25 mouse cellular contexts compared by ENCODE assay signal in genomic region chr12:113358077-113358476, GRCm38 (mm10).
"Had no signal": no experiment of that assay in that cellular context is flagged by ENCODE, and none has a peak within 500 bp of the region (broad histone marks: within the 10 kb centered on the region; RNA-seq: fewer than 3 reads in every experiment).

No protein-coding gene starts in this region.

- H3K4me1 ChIP-seq: heart, embryonic 10.5 days; heart, embryonic 13.5 days; heart, embryonic 15.5 days; hindbrain, embryonic 13.5 days; hindbrain, embryonic 15.5 days; intestine, embryonic 15.5 days; kidney, embryonic 15.5 days; limb, embryonic 15.5 days; liver, embryonic 12.5 days had no signal

- H3K9me3 ChIP-seq: heart, embryonic 10.5 days; heart, embryonic 15.5 days; hindbrain, embryonic 15.5 days; intestine, embryonic 15.5 days; kidney, embryonic 15.5 days; limb, embryonic 15.5 days; liver, embryonic 12.5 days had no signal

- H3K9ac ChIP-seq: heart, embryonic 13.5 days; heart, embryonic 15.5 days; hindbrain, embryonic 13.5 days; hindbrain, embryonic 15.5 days; intestine, embryonic 15.5 days; kidney, embryonic 15.5 days; limb, embryonic 13.5 days; limb, embryonic 15.5 days; liver, embryonic 12.5 days had no signal

- H3K27ac ChIP-seq: heart, embryonic 10.5 days; heart, embryonic 13.5 days; heart, embryonic 15.5 days; hindbrain, embryonic 13.5 days; hindbrain, embryonic 15.5 days; hindbrain, postnatal 0 days; intestine, embryonic 15.5 days; kidney, embryonic 15.5 days; kidney, postnatal 0 days; limb, embryonic 13.5 days; limb, embryonic 15.5 days; liver, embryonic 12.5 days had no signal

- H3K4me3 ChIP-seq: heart, embryonic 10.5 days; heart, embryonic 13.5 days; heart, embryonic 15.5 days; hindbrain, embryonic 13.5 days; hindbrain, embryonic 15.5 days; intestine, embryonic 15.5 days; kidney, embryonic 15.5 days; limb, embryonic 13.5 days; limb, embryonic 15.5 days; liver, embryonic 12.5 days had no signal

- H3K4me2 ChIP-seq: heart, embryonic 13.5 days; heart, embryonic 15.5 days; hindbrain, embryonic 13.5 days; hindbrain, embryonic 15.5 days; intestine, embryonic 15.5 days; kidney, embryonic 15.5 days; limb, embryonic 13.5 days; limb, embryonic 15.5 days; liver, embryonic 12.5 days had no signal

- ATAC-seq: hindbrain, postnatal 0 days; intestine, embryonic 15.5 days; liver, embryonic 12.5 days had no signal

- DNase-seq: gastrocnemius, postnatal 14 days; gastrocnemius, postnatal 36 days; heart, adult 18-20 months; heart, postnatal 14 days; heart, postnatal 36 days; kidney, adult 11 months; kidney, adult 2 months; kidney, adult 9 months; kidney, postnatal 14 days; kidney, postnatal 36 days; layer of hippocampus, adult 9-11 months; layer of hippocampus, postnatal 36 days; left cerebral cortex, postnatal 4 days had no signal

- H3K36me3 ChIP-seq: heart, embryonic 10.5 days; heart, embryonic 13.5 days; heart, embryonic 15.5 days; hindbrain, embryonic 13.5 days; hindbrain, embryonic 15.5 days; intestine, embryonic 15.5 days; kidney, embryonic 15.5 days; limb, embryonic 13.5 days; limb, embryonic 15.5 days; liver, embryonic 12.5 days had no signal

- H3K27me3 ChIP-seq: heart, embryonic 13.5 days; heart, embryonic 15.5 days; hindbrain, embryonic 13.5 days; hindbrain, embryonic 15.5 days; intestine, embryonic 15.5 days; kidney, embryonic 15.5 days; limb, embryonic 13.5 days; limb, embryonic 15.5 days; liver, embryonic 12.5 days had no signal
